Mouse (Mus musculus): Measurements from ENCODE around the gene Ermap. TPM values are rescaled to one million over a fixed set of nuclear protein-coding genes. Genes with fewer than 3 reads are reported as not detected.
A peak's percentile ranks its signal among the peaks of the same experiment; 100 is the strongest.

Ermap gene
- polyA plus RNA-seq, 1 experiment, result 0.08 TPM

DNA sequence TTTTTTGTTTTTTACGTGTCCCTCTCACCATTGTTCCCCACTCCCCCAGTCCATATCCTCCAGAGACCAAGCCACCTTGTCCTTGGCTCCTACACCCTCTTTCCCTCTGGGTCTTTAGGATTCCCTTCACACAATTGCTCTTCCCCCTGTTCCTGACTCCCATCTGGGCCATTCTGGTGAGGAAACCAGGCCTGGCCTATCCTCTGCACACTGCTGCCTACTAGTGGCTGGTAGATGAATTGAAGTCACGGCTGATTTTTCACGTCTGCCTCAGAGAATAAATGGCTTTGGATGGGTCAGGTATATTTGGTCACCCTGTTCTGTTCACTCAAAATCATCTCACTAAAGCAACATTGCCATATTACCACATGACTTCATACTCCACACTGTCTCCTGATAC lies 49.7 kb downstream of the Ermap start:
- DNase-seq, result peak; percentile 72
- TF ChIP-seq CTCF (conservative IDR thresholded peaks at IDR 0.05; ENCODE audit: insufficient read depth, insufficient read length, low read depth, low read length) (peak; percentile 94), POLR2A (IDR thresholded peaks at IDR 0.05; ENCODE audit: low read depth, low read length) (no peak)
- Histone ChIP-seq H3K4me1 (ENCODE audit: control insufficient read depth, insufficient read depth, low read length) (0 out of 2 replicates have a peak, but pooled peaks cover 3% of the 10 kb centered on the region), H3K4me3 (ENCODE audit: insufficient read depth, low read depth, low read length) (no peak overlapping the region), H3K27ac (ENCODE audit: insufficient read depth, low read depth, low read length) (no peak overlapping the region), H3K27me3 (replicated peaks; ENCODE audit: control insufficient read depth, insufficient read depth, low read length) (no peaks in the 10 kb centered on the region), H3K36me3 (ENCODE audit: control insufficient read depth, insufficient read depth, low read length) (no peaks in the 10 kb centered on the region; the same call in 1 of the 2 replicates)
- WGBS, result 57% methylated on average over 3 of the region's 3 CpGs

DNA sequence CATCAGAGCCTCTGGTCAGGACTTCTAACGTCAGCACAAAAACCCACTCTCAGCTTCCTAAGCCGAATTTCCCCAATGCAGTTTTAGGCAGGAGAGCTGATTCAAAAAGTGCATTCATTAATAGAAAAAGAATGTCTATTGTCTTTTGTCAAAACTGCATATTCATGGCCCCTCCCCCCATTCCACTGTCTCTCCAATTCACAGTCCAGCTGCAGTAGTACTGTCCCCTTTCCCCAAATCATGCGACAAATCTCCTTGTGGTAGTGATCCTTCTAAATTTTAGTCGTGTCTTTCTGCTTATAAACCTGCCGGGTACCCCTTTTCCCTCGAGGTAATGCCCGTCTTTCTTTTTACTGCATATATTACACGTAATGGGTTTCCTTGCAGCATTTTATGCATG lies 51.0 kb downstream of the Ermap start:
- 69% methylated on average over 8 of the region's 8 CpGs for WGBS

DNA sequence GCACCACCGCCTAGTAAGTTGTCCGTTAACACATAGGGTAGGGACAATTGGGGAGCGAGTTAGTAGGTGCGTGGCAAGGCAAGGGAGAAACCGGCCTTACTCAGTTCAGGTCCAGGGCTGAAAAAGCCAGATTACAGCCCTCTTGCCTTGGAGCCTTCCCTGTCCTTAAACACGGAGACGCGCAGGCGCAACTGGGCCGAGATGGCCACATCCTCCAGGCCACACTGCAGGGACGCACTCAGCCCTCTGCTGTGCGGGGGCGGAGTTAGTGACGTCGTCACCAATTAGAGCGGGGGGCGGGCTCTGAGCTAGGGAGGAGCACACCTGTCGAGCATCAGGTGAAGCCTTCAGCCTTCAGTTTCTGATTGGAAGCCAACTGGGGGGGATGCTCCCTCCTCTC lies 51.6 kb downstream of the Ermap start:
- H3K27me3 ChIP-seq (replicated peaks; ENCODE audit: control insufficient read depth, insufficient read depth, low read length), result no peaks in the 10 kb centered on the region
- peak; percentile 86 for DNase-seq
- 25% methylated on average over 18 of the region's 18 CpGs for WGBS
- TF ChIP-seq POLR2A (IDR thresholded peaks at IDR 0.05; ENCODE audit: low read depth, low read length), result peak; percentile 19
- no peak for TF ChIP-seq CTCF (conservative IDR thresholded peaks at IDR 0.05; ENCODE audit: insufficient read depth, insufficient read length, low read depth, low read length)
- 0 out of 2 replicates have a peak, but pooled peaks cover 3% of the 10 kb centered on the region for H3K4me1 ChIP-seq (ENCODE audit: control insufficient read depth, insufficient read depth, low read length)
- H3K27ac ChIP-seq (ENCODE audit: insufficient read depth, low read depth, low read length), result peak overlapping the region; percentile 8; the same call in 1 of the 2 replicates
- H3K36me3 ChIP-seq (ENCODE audit: control insufficient read depth, insufficient read depth, low read length), result no peaks in the 10 kb centered on the region; the same call in 1 of the 2 replicates
- peak overlapping the region; percentile 7; the same call in 1 of the 2 replicates for H3K4me3 ChIP-seq (ENCODE audit: insufficient read depth, low read depth, low read length)

More for the DNA sequence above, 51.0 kb downstream of the Ermap start:
- no peaks in the 10 kb centered on the region; the same call in 1 of the 2 replicates for H3K36me3 ChIP-seq (ENCODE audit: control insufficient read depth, insufficient read depth, low read length)
- no peaks in the 10 kb centered on the region for H3K27me3 ChIP-seq (replicated peaks; ENCODE audit: control insufficient read depth, insufficient read depth, low read length)
- H3K27ac ChIP-seq (ENCODE audit: insufficient read depth, low read depth, low read length), result no peak overlapping the region
- H3K4me1 ChIP-seq (ENCODE audit: control insufficient read depth, insufficient read depth, low read length), result 0 out of 2 replicates have a peak, but pooled peaks cover 3% of the 10 kb centered on the region
- no peak overlapping the region for H3K4me3 ChIP-seq (ENCODE audit: insufficient read depth, low read depth, low read length)
- DNase-seq, result no peak
- no peak for TF ChIP-seq CTCF (conservative IDR thresholded peaks at IDR 0.05; ENCODE audit: insufficient read depth, insufficient read length, low read depth, low read length)
- no peak for TF ChIP-seq POLR2A (IDR thresholded peaks at IDR 0.05; ENCODE audit: low read depth, low read length)

DNA sequence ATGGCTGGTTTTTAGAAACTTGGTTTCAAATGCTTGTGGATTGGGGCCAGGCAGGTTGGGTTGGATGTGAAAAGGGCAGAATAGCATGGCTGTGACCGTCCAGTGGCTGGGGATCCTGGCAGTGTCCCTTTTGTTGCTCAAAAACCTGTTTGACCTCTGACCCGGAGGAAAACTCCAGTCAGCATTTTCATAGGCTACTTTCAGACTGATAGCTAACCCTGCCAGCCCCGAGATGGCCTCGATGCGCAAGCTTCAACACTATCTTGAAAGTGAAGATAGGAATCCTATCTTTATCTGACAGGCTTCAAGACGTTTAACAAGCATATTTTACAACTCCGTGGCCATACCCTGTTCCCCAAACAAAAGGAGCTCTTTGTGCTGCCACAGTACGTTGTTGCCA lies 52.5 kb downstream of the Ermap start:
- Histone ChIP-seq H3K4me3 (ENCODE audit: insufficient read depth, low read depth, low read length) (no peak overlapping the region), H3K36me3 (ENCODE audit: control insufficient read depth, insufficient read depth, low read length) (no peaks in the 10 kb centered on the region; the same call in 1 of the 2 replicates), H3K27me3 (replicated peaks; ENCODE audit: control insufficient read depth, insufficient read depth, low read length) (no peaks in the 10 kb centered on the region), H3K27ac (ENCODE audit: insufficient read depth, low read depth, low read length) (no peak overlapping the region), H3K4me1 (ENCODE audit: control insufficient read depth, insufficient read depth, low read length) (0 out of 2 replicates have a peak, but pooled peaks cover 3% of the 10 kb centered on the region)
- 81% methylated on average over 8 of the region's 8 CpGs for WGBS
- DNase-seq, result no peak
- TF ChIP-seq POLR2A (IDR thresholded peaks at IDR 0.05; ENCODE audit: low read depth, low read length) (no peak), CTCF (conservative IDR thresholded peaks at IDR 0.05; ENCODE audit: insufficient read depth, insufficient read length, low read depth, low read length) (no peak)

DNA sequence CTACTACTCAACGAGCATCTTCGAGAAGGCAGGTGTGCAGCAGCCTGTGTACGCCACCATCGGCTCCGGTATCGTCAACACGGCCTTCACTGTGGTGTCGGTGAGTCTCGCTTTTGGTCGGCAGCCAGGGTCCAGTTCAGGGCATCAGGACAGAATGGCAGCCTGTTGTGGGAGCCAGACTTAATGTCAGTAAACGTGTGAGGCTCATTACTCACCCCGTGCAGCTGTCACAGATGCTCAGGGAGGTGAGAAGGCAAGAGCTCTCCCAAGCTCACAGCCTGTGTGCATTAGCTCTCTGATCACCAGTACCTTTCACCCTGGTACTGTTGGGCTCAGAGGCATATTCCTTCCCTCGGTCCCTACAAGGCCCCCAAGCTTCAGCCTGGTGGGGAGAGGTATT lies 56.0 kb downstream of the Ermap start:
- Histone ChIP-seq H3K4me3 (ENCODE audit: insufficient read depth, low read depth, low read length) (no peak overlapping the region), H3K27ac (ENCODE audit: insufficient read depth, low read depth, low read length) (no peak overlapping the region), H3K36me3 (ENCODE audit: control insufficient read depth, insufficient read depth, low read length) (no peaks in the 10 kb centered on the region; the same call in 1 of the 2 replicates), H3K4me1 (ENCODE audit: control insufficient read depth, insufficient read depth, low read length) (0 out of 2 replicates have a peak, but pooled peaks cover 3% of the 10 kb centered on the region), H3K27me3 (replicated peaks; ENCODE audit: control insufficient read depth, insufficient read depth, low read length) (no peaks in the 10 kb centered on the region)
- TF ChIP-seq POLR2A (IDR thresholded peaks at IDR 0.05; ENCODE audit: low read depth, low read length) (no peak), CTCF (conservative IDR thresholded peaks at IDR 0.05; ENCODE audit: insufficient read depth, insufficient read length, low read depth, low read length) (no peak)
- 93% methylated on average over 13 of the region's 13 CpGs for WGBS
- DNase-seq, result no peak

DNA sequence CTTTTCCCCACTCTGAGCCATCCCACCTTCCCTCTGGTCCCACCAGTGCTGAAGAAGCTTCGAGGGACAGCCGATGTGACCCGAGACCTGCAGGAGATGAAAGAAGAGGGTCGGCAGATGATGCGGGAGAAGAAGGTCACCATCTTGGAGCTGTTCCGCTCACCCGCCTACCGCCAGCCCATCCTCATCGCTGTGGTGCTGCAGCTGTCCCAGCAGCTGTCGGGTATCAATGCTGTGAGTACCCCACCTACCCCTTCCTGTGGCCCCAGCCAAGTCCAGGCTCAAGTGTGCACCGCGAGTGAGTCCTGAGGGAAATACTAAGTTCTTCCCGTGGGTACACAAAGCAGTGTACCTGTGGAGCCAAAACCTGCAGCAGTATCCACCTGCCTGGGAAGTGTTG lies 56.5 kb downstream of the Ermap start:
- H3K4me3 ChIP-seq (ENCODE audit: insufficient read depth, low read depth, low read length), result no peak overlapping the region
- H3K27me3 ChIP-seq (replicated peaks; ENCODE audit: control insufficient read depth, insufficient read depth, low read length), result no peaks in the 10 kb centered on the region
- 87% methylated on average over 13 of the region's 13 CpGs for WGBS

DNA sequence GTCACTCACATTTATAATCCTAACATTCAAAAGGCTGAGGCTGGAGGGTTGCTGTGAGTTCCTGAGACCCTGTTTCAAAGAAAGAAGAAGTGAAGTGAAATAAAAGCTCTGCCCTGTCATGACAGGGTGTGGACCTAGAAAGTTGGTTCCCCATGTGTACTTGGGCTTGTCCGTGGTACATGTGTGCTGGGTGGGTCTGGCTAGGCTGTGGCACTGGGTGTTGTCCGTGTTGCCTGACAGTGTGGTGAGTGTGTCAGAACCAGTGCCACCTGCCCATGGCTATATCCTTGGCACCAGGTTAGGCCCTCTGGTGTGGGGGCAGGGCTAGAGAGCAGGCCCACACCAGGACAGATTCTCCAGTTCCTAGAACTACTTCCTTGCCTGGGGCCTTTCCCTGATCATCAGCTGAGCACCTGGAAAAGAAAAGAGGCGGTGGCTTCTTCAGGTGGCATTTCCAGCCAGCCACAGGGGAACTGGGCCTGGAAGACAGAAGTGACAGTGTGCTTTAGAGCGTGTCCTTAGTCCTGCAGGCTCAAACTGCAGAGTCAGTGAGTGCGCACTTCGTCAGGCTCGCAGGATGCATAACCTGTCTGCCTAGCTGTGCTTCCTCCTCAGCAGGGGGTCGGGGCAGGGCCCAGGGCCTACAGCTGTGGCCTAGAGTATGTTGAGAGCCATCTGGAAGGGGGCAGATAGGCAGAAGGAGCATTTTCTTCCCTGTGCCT lies 58.5 kb downstream of the Ermap start:
- WGBS, result 54% methylated on average over 8 of the region's 8 CpGs
- no peak overlapping the region for H3K27ac ChIP-seq (ENCODE audit: insufficient read depth, low read depth, low read length)

More for the DNA sequence above, 56.5 kb downstream of the Ermap start:
- TF ChIP-seq CTCF (conservative IDR thresholded peaks at IDR 0.05; ENCODE audit: insufficient read depth, insufficient read length, low read depth, low read length), result no peak
- TF ChIP-seq POLR2A (IDR thresholded peaks at IDR 0.05; ENCODE audit: low read depth, low read length), result no peak
- H3K36me3 ChIP-seq (ENCODE audit: control insufficient read depth, insufficient read depth, low read length), result no peaks in the 10 kb centered on the region; the same call in 1 of the 2 replicates
- 0 out of 2 replicates have a peak, but pooled peaks cover 3% of the 10 kb centered on the region for H3K4me1 ChIP-seq (ENCODE audit: control insufficient read depth, insufficient read depth, low read length)
- H3K27ac ChIP-seq (ENCODE audit: insufficient read depth, low read depth, low read length), result no peak overlapping the region
- no peak for DNase-seq

More for the DNA sequence above, 58.5 kb downstream of the Ermap start:
- no peak for TF ChIP-seq POLR2A (IDR thresholded peaks at IDR 0.05; ENCODE audit: low read depth, low read length)
- no peak for TF ChIP-seq CTCF (conservative IDR thresholded peaks at IDR 0.05; ENCODE audit: insufficient read depth, insufficient read length, low read depth, low read length)
- Histone ChIP-seq H3K27me3 (replicated peaks; ENCODE audit: control insufficient read depth, insufficient read depth, low read length) (no peaks in the 10 kb centered on the region), H3K4me3 (ENCODE audit: insufficient read depth, low read depth, low read length) (no peak overlapping the region), H3K36me3 (ENCODE audit: control insufficient read depth, insufficient read depth, low read length) (no peaks in the 10 kb centered on the region), H3K4me1 (ENCODE audit: control insufficient read depth, insufficient read depth, low read length) (no peaks in the 10 kb centered on the region)
- no peak for DNase-seq

Data from kidney, adult 2 months (tissue).